Mouse (Mus musculus): ENCODE measurements around the gene Pramef17. TPM values are rescaled to one million over a fixed set of nuclear protein-coding genes. Genes with fewer than 3 reads are reported as not detected.
"Not testable (repeated sequence)": the region's sequence is repeated elsewhere in the genome, so short reads cannot be mapped to it uniquely, and the experiment has no call there.

The Pramef17 gene
- not detected for total RNA-seq (2021)
- long read RNA-seq, experiment 1 = 0 reads
- long read RNA-seq, experiment 2 = 0 reads

DNA sequence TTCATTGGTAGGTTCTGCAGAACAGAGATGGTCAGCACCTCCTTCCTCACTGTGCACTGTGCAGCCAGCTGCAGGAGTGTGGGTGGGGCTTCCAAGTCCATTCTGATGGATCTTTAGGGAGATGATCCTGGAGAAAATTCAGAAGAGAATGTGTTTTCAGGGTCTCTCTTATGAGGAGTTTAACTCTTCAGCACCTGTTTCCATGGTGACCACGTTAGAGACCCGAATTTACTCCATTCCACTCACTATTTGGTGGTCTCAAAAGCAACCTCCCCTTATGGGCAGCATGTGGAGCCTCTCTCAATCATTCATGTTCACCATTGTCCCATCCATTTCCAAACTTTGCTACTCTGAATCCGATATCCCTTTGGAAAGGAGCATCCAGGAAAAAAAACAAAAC, at the start of gene Pramef17:
Gene Pramef17 (minus strand): TSS at position 101 of the 400 bp plus-strand sequence.
- H3K27ac ChIP-seq; H3K4me3 ChIP-seq; DNase-seq (ENCODE audit: low spot score in 2 of 2): not testable (repeated sequence)

DNA sequence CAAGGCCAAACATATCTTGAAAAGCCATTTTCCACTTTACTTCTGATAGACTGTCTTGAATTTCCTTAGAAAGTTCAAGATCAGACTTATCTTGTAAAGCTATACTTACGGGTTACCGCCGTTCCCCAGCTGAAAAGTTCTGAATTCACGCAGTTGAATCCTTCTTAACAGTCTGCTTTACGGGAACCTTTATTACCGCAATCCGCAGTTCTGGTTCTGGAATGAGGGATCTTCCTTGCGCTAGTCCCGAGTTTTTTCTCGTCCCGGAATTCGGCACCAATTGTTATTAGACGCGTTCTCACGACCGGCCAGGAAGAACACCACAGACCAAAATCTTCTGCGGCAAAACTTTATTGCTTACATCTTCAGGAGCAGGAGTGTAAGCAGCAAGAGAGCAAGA, 6.0 kb downstream of the Pramef17 start:
- not testable (repeated sequence) for H3K27ac ChIP-seq, H3K4me3 ChIP-seq
- peak; percentile 62 to 67 for DNase-seq (ENCODE audit: low spot score in 2 of 2)

DNA sequence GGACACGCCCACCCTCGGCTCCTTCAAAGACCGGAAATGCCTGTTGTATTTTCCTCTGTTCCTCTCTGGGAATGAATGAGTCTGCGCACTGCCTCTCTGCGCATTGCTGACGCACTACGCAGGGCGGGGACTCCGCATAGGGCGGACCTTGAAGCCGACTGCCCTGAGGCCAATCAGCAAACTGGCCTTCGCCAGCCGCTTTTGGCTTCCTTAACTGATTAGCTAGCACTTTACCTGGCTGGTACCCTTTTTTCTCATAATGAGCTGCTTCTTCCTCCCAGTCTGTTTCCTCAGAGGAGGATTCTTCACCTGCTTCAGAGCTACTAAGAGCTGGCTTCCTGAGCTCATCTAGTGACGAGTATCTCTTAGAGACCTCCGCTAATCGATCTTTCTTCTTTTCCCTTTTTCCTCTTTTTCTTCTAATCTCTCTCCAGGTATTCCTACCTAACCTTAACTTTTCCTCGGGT, 6.7 kb downstream of the Pramef17 start:
- not testable (repeated sequence) for H3K27ac ChIP-seq, H3K4me3 ChIP-seq
- DNase-seq (ENCODE audit: low spot score in 2 of 2) = peak; percentile 65 to 75

DNA sequence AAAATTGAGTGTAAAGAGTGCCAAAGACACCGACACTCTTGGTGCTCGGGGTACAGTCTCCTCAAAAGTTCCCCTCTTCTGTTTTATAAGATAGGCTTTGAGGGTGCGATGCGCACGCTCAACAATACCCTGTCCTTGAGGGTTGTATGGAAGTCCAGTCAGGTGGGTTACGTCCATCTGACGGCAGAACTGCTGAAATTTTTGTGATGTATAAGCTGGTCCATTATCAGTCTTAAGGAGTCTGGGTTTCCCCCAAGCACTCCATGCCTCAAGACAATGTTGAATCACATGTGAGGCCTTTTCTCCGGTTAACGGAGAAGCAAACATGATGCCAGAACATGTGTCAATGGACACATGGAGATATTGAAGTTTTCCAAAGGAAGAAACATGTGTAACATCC, 8.4 kb downstream of the Pramef17 start:
- peak; percentile 17 to 45 for DNase-seq (ENCODE audit: low spot score in 2 of 2)
- not testable (repeated sequence) for H3K27ac ChIP-seq, H3K4me3 ChIP-seq

DNA sequence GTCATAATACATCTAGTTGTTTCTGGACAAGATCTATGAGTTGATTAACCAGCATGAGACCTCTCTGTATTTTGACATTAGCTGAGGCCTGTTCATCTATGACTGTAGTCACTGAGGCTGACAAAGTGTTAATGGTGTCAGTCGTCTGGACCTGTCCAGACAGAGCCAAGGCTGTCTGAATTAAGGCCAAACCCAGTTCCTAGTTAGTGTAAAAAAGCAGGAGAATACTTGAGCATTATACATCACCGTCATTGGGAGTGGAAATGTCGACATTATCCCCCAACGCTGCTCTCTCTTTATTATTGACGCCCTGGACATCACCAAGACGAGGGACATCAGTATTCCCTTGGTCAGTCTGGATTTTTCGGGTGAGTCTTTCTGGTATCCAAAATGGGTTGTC, 9.0 kb downstream of the Pramef17 start:
- H3K4me3 ChIP-seq, H3K27ac ChIP-seq: not testable (repeated sequence)
- DNase-seq (ENCODE audit: low spot score in 2 of 2) = peak; percentile 5 to 10

DNA sequence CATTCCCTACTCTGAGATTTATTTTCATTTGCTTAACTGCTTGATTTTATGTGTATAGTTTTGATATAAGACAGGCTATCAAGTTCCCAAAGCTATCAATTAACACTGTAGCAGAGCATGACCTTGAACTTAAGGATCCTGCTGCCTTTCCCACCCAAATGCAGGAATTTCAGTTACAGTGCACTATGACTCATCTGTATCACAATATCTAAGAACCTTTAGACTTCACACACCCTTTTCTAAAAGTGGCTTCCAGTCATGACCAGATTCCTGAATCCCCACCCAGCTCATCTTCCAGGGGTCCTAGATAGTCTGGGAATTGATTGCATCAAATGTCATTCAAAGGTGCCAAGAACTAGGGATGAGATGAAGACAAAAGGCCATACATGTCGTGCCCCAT, 10.7 kb downstream of the Pramef17 start:
- H3K4me3 ChIP-seq; DNase-seq (ENCODE audit: low spot score in 2 of 2); H3K27ac ChIP-seq: not testable (repeated sequence)

DNA sequence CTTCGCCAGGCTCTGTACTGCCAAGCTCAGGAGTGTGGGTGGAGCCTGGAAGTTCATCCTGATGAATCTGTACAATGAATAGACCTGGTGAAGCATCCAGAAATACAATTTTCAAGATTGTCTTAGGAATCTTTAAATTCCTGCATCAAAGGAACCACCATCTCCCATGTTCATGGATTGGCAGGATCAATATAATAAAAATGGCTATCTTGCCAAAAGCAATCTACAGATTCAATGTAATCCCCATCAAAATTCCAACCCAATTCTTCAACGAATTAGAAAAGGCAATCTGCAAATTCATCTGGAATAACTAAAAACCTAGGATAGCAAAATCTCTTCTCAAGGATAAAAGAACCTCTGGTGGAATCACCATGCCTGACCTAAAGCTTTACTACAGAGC, 27.3 kb downstream of the Pramef17 start, which contains the start of gene Gm13101:
Gene Gm13101 (minus strand): TSS at position 101 of the 400 bp plus-strand sequence.
- not testable (repeated sequence) for H3K4me3 ChIP-seq; H3K27ac ChIP-seq; DNase-seq (ENCODE audit: low spot score in 2 of 2)

DNA sequence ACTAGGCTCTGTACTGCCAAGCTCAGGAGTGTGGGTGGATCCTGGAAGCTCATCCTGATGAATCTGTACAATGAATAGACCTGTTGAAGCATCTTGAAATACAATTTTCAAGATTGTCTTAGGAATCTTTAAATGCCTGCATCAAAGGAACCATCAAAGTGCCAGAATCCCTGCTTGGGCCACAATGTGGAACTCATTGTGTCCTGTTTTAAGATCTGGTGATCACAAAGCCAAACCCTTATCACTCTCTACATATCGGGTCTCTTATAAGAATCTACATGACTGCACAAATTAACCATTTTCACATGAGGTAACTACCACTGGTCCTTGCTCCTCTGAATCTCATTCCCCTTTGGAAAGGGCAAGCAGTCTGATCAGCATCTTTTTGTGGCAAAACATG, 43.3 kb downstream of the Pramef17 start, which contains the start of gene Pramef25:
Gene Pramef25 (minus strand): TSS at position 101 of the 400 bp plus-strand sequence.
- H3K27ac ChIP-seq; DNase-seq (ENCODE audit: low spot score in 2 of 2); H3K4me3 ChIP-seq: not testable (repeated sequence)

Other genes starting within 250 kb of the Pramef17 start
- gene Gm13023, start 205.0 kb downstream of the Pramef17 start, total RNA-seq (2021) = not detected
- gene Gm13084, start 178.3 kb downstream of the Pramef17 start, total RNA-seq (2021) = not detected
- gene Gm13103, start 147.9 kb downstream of the Pramef17 start, total RNA-seq (2021) = not detected
- not detected for gene Pramef6, start 94.0 kb downstream of the Pramef17 start, total RNA-seq (2021)
- not detected for gene Pramef25, start 43.4 kb downstream of the Pramef17 start, total RNA-seq (2021)
- not detected for gene Gm13101, start 27.4 kb downstream of the Pramef17 start, total RNA-seq (2021)
- not detected for gene Pramel4, start 64.8 kb upstream of the Pramef17 start, total RNA-seq (2021)
- not detected for gene Gm13102, start 112.1 kb upstream of the Pramef17 start, total RNA-seq (2021)
- gene Oog3, start 168.3 kb upstream of the Pramef17 start, total RNA-seq (2021) = not detected
- not detected for gene Oog2, start 196.3 kb upstream of the Pramef17 start, total RNA-seq (2021)
- gene C87977, start 218.9 kb upstream of the Pramef17 start, total RNA-seq (2021) = not detected